Mouse (Mus musculus): ENCODE data around the gene Serinc2. TPM values are rescaled to one million over a fixed set of nuclear protein-coding genes. Genes with fewer than 3 reads are reported as not detected.
A peak's percentile ranks its signal among the peaks of the same experiment; 100 is the strongest.

Gene Serinc2
- total and polyA plus RNA-seq, 2 experiments from 2014 or later, result 1.3 TPM

DNA sequence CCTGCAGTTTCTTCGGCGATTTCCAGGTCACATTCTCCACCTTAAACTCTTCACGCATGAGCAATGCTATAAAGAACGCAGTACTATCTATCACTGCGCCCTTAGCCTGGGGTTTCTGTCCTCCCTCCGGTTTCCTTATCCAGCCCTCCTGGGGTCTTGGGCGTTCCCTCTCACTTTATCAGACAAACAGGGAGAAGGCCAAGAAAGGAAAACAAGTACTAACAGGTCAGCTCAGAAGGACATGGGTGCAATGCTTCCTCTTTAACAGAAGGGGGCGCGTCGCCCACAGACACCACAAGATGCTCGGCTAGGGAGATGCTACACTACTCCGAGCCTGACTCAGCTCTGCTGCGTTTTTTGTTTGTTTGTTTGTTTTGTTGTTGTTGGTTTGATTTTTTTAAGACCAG, 18.1 kb upstream of the Serinc2 start:
- H3K4me1 ChIP-seq (ENCODE audit: control insufficient read depth, insufficient read depth), result peaks cover 7% of the 10 kb centered on the region; the same call in 1 of the 2 replicates
- 0 out of 2 replicates have a peak, but pooled peaks have one; percentile 6 for ATAC-seq (ENCODE audit: insufficient read depth, low read depth)
- no peak overlapping the region for H3K4me2 ChIP-seq (ENCODE audit: low read depth, low read length)
- no peak for TF ChIP-seq EP300 (IDR thresholded peaks at IDR 0.05; ENCODE audit: low read depth)
- TF ChIP-seq CTCF (IDR thresholded peaks at IDR 0.05; ENCODE audit: low read depth), result peak; percentile 88
- no peaks in the 10 kb centered on the region for H3K27me3 ChIP-seq (ENCODE audit: control insufficient read depth, insufficient read depth, low read length)
- DNase-seq (ENCODE audit: low spot score), result no peak
- WGBS, result 14% methylated on average over 13 of the region's 13 CpGs
- 0 out of 2 replicates have a peak overlapping the region, but pooled peaks have one; percentile 0 for H3K27ac ChIP-seq (ENCODE audit: low read depth)
- no peak overlapping the region for H3K4me3 ChIP-seq (ENCODE audit: low read depth, low read length)
- no peak overlapping the region for H3K9ac ChIP-seq (replicated peaks; ENCODE audit: low read depth, low read length)
- no peaks in the 10 kb centered on the region for H3K36me3 ChIP-seq (replicated peaks; ENCODE audit: control insufficient read depth, insufficient read depth, low read length)
- no peaks in the 10 kb centered on the region for H3K9me3 ChIP-seq (replicated peaks; ENCODE audit: control insufficient read depth, low read length)

- Histone ChIP-seq H3K9ac (replicated peaks; ENCODE audit: low read depth, low read length) (no peak overlapping the region), H3K27ac (ENCODE audit: low read depth) (no peak overlapping the region)
- WGBS, result 86% methylated on average over 13 of the region's 13 CpGs
Measured at GRCm38 (mm10) chr4:130296243-130296965, 17.4 kb upstream of the Serinc2 start.

GRCm38 (mm10) chr4:130295047-130295745, 16.2 kb upstream of the Serinc2 start:
- no peak for ATAC-seq (ENCODE audit: insufficient read depth, low read depth)
- Histone ChIP-seq H3K9ac (replicated peaks; ENCODE audit: low read depth, low read length) (no peak overlapping the region), H3K27me3 (ENCODE audit: control insufficient read depth, insufficient read depth, low read length) (no peaks in the 10 kb centered on the region), H3K4me1 (ENCODE audit: control insufficient read depth, insufficient read depth) (peaks cover 7% of the 10 kb centered on the region; the same call in 1 of the 2 replicates), H3K36me3 (replicated peaks; ENCODE audit: control insufficient read depth, insufficient read depth, low read length) (no peaks in the 10 kb centered on the region), H3K4me3 (ENCODE audit: low read depth, low read length) (no peak overlapping the region), H3K9me3 (replicated peaks; ENCODE audit: control insufficient read depth, low read length) (no peaks in the 10 kb centered on the region), H3K4me2 (ENCODE audit: low read depth, low read length) (no peak overlapping the region), H3K27ac (ENCODE audit: low read depth) (0 out of 2 replicates have a peak overlapping the region, but pooled peaks have one; percentile 5)
- DNase-seq (ENCODE audit: low spot score), result no peak
- 45% methylated on average over 23 of the region's 23 CpGs for WGBS
- TF ChIP-seq CTCF (IDR thresholded peaks at IDR 0.05; ENCODE audit: low read depth) (peak; percentile 34), EP300 (IDR thresholded peaks at IDR 0.05; ENCODE audit: low read depth) (no peak)

More at GRCm38 (mm10) chr4:130296243-130296965, 17.4 kb upstream of the Serinc2 start:
- Histone ChIP-seq H3K4me3 (ENCODE audit: low read depth, low read length) (no peak overlapping the region), H3K9me3 (replicated peaks; ENCODE audit: control insufficient read depth, low read length) (no peaks in the 10 kb centered on the region), H3K4me1 (ENCODE audit: control insufficient read depth, insufficient read depth) (peaks cover 7% of the 10 kb centered on the region; the same call in 1 of the 2 replicates), H3K27me3 (ENCODE audit: control insufficient read depth, insufficient read depth, low read length) (no peaks in the 10 kb centered on the region), H3K36me3 (replicated peaks; ENCODE audit: control insufficient read depth, insufficient read depth, low read length) (no peaks in the 10 kb centered on the region), H3K4me2 (ENCODE audit: low read depth, low read length) (no peak overlapping the region)
- ATAC-seq (ENCODE audit: insufficient read depth, low read depth) (no peak), DNase-seq (ENCODE audit: low spot score) (no peak)
- TF ChIP-seq CTCF (IDR thresholded peaks at IDR 0.05; ENCODE audit: low read depth) (no peak), EP300 (IDR thresholded peaks at IDR 0.05; ENCODE audit: low read depth) (no peak)

GRCm38 (mm10) chr4:130294513-130294912, 15.5 kb upstream of the Serinc2 start:
- no peak for ATAC-seq (ENCODE audit: insufficient read depth, low read depth)
- H3K9ac ChIP-seq (replicated peaks; ENCODE audit: low read depth, low read length), result no peak overlapping the region
- 0 out of 2 replicates have a peak, but pooled peaks cover under 1% of the 10 kb centered on the region for H3K4me1 ChIP-seq (ENCODE audit: control insufficient read depth, insufficient read depth)
- H3K36me3 ChIP-seq (replicated peaks; ENCODE audit: control insufficient read depth, insufficient read depth, low read length), result no peaks in the 10 kb centered on the region
- no peaks in the 10 kb centered on the region for H3K9me3 ChIP-seq (replicated peaks; ENCODE audit: control insufficient read depth, low read length)
- TF ChIP-seq EP300 (IDR thresholded peaks at IDR 0.05; ENCODE audit: low read depth), result no peak
- no peak for TF ChIP-seq CTCF (IDR thresholded peaks at IDR 0.05; ENCODE audit: low read depth)
- H3K27ac ChIP-seq (ENCODE audit: low read depth), result no peak overlapping the region
- no peak overlapping the region for H3K4me2 ChIP-seq (ENCODE audit: low read depth, low read length)
- no peak overlapping the region for H3K4me3 ChIP-seq (ENCODE audit: low read depth, low read length)
- no peak for DNase-seq (ENCODE audit: low spot score)
- WGBS, result 74% methylated on average over 8 of the region's 8 CpGs
- H3K27me3 ChIP-seq (ENCODE audit: control insufficient read depth, insufficient read depth, low read length), result no peaks in the 10 kb centered on the region

GRCm38 (mm10) chr4:130292271-130292670, 13.3 kb upstream of the Serinc2 start:
- WGBS, result 0% methylated on average over 4 of the region's 4 CpGs
- Histone ChIP-seq H3K36me3 (replicated peaks; ENCODE audit: control insufficient read depth, insufficient read depth, low read length) (no peaks in the 10 kb centered on the region), H3K27me3 (ENCODE audit: control insufficient read depth, insufficient read depth, low read length) (no peaks in the 10 kb centered on the region), H3K9ac (replicated peaks; ENCODE audit: low read depth, low read length) (no peak overlapping the region), H3K4me2 (ENCODE audit: low read depth, low read length) (no peak overlapping the region), H3K9me3 (replicated peaks; ENCODE audit: control insufficient read depth, low read length) (no peaks in the 10 kb centered on the region), H3K4me1 (ENCODE audit: control insufficient read depth, insufficient read depth) (no peaks in the 10 kb centered on the region), H3K27ac (ENCODE audit: low read depth) (no peak overlapping the region), H3K4me3 (ENCODE audit: low read depth, low read length) (no peak overlapping the region)
- DNase-seq (ENCODE audit: low spot score) (peak; percentile 57), ATAC-seq (ENCODE audit: insufficient read depth, low read depth) (peak; percentile 51)
- peak; percentile 95 for TF ChIP-seq CTCF (IDR thresholded peaks at IDR 0.05; ENCODE audit: low read depth)
- TF ChIP-seq EP300 (IDR thresholded peaks at IDR 0.05; ENCODE audit: low read depth), result no peak

All from heart, postnatal 0 days (tissue).